In genomic region chr5:37762046-37762445, GRCm38 (mm10) we compare ENCODE assay signal across 24 mouse cellular contexts. TPM values are rescaled to one million over a fixed set of nuclear protein-coding genes. Genes with fewer than 3 reads are reported as not detected.
DNase-seq lines count a peak whose midpoint lies in the region; ATAC-seq and TF ChIP-seq lines count a peak whose summit lies in the region.
"Had no signal": no experiment of that assay in that cellular context is flagged by ENCODE, and none has a peak within 500 bp of the region (broad histone marks: within the 10 kb centered on the region; RNA-seq: fewer than 3 reads in every experiment).

No protein-coding gene starts in this region.

- DNase-seq in gastrocnemius, adult 2 months, result peak; percentile 79
- no peak for DNase-seq in gastrocnemius, postnatal 4 days (ENCODE audit: low spot score in 2 of 2)
- DNase-seq in gastrocnemius, adult 8-10 months (ENCODE audit: low spot score in 2 of 2), result peak; percentile 38 to 50
- peak; percentile 34 to 56 for DNase-seq in gastrocnemius, postnatal 36 days
- no peak for DNase-seq in embryo, embryonic 10.5 days (ENCODE audit: low spot score)
- DNase-seq: adrenal gland, postnatal 10 days; adrenal gland, postnatal 36 days; B cell, adult 2 months; cerebellum, adult 2 months; cerebellum, postnatal 10 days; cerebellum, postnatal 36 days; forebrain, postnatal 0 days; kidney, adult 11 months; kidney, adult 8-10 months had no signal

- no peak for TF ChIP-seq CTCF in gastrocnemius, adult 2 months (IDR thresholded peaks at IDR 0.05)

- no peak for ATAC-seq in megakaryocyte, adult 5-6 weeks (ENCODE audit: poor library complexity, severe bottlenecking)
- ATAC-seq: forebrain, embryonic 14.5 days; forebrain, postnatal 0 days; hindbrain, embryonic 16.5 days; intestine, embryonic 15.5 days; Patski had no signal

- no peak overlapping the region for H3K4me3 ChIP-seq in gastrocnemius, adult 2 months
- H3K4me3 ChIP-seq: hindbrain, embryonic 10.5 days; hindbrain, embryonic 13.5 days; intestine, embryonic 15.5 days had no signal

- peak overlapping the region; percentile 8; the same call in 1 of the 2 replicates for H3K27ac ChIP-seq in gastrocnemius, adult 2 months
- H3K27ac ChIP-seq: hindbrain, embryonic 10.5 days; hindbrain, embryonic 13.5 days; intestine, embryonic 15.5 days had no signal

- intact Hi-C loops in gastrocnemius, adult 2 months (cut with DNase I), result no loop called here
- intact Hi-C loops in gastrocnemius, postnatal 36 days (cut with DNase I), result no loop called here

RNA-seq across cellular contexts. Expression of gene Cytl1, which starts 26.7 kb away (rescaled TPM):
- 1 to 10 TPM; 3.0 to 3.9 TPM for total RNA-seq in gastrocnemius, adult 2 months (2021)
- 1 to 10 TPM in 1 of 2 experiments, not detected in 1; 1.1 TPM for total RNA-seq in gastrocnemius, postnatal 4 days (2021)
- 1 to 10 TPM; 3.4 to 6.1 (median 4.2) TPM for total RNA-seq in gastrocnemius, adult 8-10 months (2022)
- total RNA-seq in gastrocnemius, postnatal 36 days (2021), result 1 to 10 TPM; 1.5 to 3.5 TPM
- total RNA-seq in megakaryocyte, adult 5-6 weeks (2015), result not detected in 2 replicates
- not detected in 2 replicates for total RNA-seq in megakaryocyte, adult 5-6 weeks (2017)
- total RNA-seq: CH12.LX; G1E; granulocyte monocyte progenitor cell, adult 5-6 weeks had no signal

RNA-seq across cellular contexts. Expression of gene Stk32b, which starts 45.1 kb away (rescaled TPM):
- under 1 TPM in 1 of 2 experiments, not detected in 1; 0.20 TPM for total RNA-seq in gastrocnemius, adult 2 months (2021)
- total RNA-seq in gastrocnemius, postnatal 4 days (2021), result under 1 TPM; 0.25 to 0.31 TPM
- total RNA-seq in gastrocnemius, adult 8-10 months (2022), result under 1 TPM in 3 of 4 experiments, not detected in 1; 0.10 to 0.20 (median 0.16) TPM
- not detected for total RNA-seq in gastrocnemius, postnatal 36 days (2021)
- total RNA-seq in megakaryocyte, adult 5-6 weeks (2015), result not detected in 2 replicates
- not detected in 2 replicates for total RNA-seq in megakaryocyte, adult 5-6 weeks (2017)
- total RNA-seq: CH12.LX; granulocyte monocyte progenitor cell, adult 5-6 weeks had no signal

Comparison
In these comparisons a context has a peak if more than half of its experiments do, and no peak if none do; other contexts are left out.
1. DNase-seq: peak in gastrocnemius, adult 2 months (single experiment), gastrocnemius, adult 8-10 months (2 of 2) and gastrocnemius, postnatal 36 days (2 of 2); none in gastrocnemius, postnatal 4 days (0 of 2) and embryo, embryonic 10.5 days (single experiment).